Mouse (Mus musculus): ENCODE results near the gene Ecd. TPM values are rescaled to one million over a fixed set of nuclear protein-coding genes. Genes with fewer than 3 reads are reported as not detected.

Gene Ecd
- polyA plus RNA-seq, 1 experiment from 2014 or later = 13.5 TPM

- peaks cover 16% of the 10 kb centered on the region for H3K36me3 ChIP-seq (ENCODE audit: control insufficient read depth, insufficient read depth)
- peak; percentile 64 for ATAC-seq
- peak within 1 kb of the TSS; percentile 86 for H3K4me2 ChIP-seq (replicated peaks; ENCODE audit: low read depth)
- WGBS = under 1% methylated on average over 58 of the region's 59 CpGs
- no peak for TF ChIP-seq CTCF (IDR thresholded peaks at IDR 0.05; ENCODE audit: low read depth)
- H3K27me3 ChIP-seq (replicated peaks; ENCODE audit: control insufficient read depth, insufficient read depth, low read length) = no peaks in the 10 kb centered on the region
- H3K9me3 ChIP-seq (ENCODE audit: control insufficient read depth) = no peaks in the 10 kb centered on the region
- peak within 1 kb of the TSS; percentile 68 for H3K27ac ChIP-seq (ENCODE audit: low read depth, low read length)
- H3K9ac ChIP-seq (ENCODE audit: low read depth, low read length) = peak within 1 kb of the TSS; percentile 58
- H3K4me1 ChIP-seq (replicated peaks; ENCODE audit: control insufficient read depth, insufficient read depth, low read length) = no peaks in the 10 kb centered on the region
- peak within 1 kb of the TSS; percentile 75 for H3K4me3 ChIP-seq (ENCODE audit: low read depth, low read length)
These were observed 40.7 kb upstream of the Ecd start, which contains the start of gene Dnajc9 for GRCm38 (mm10) chr14:20388441-20389129. Gene Dnajc9 (minus strand): TSS chr14:20388910.

DNA sequence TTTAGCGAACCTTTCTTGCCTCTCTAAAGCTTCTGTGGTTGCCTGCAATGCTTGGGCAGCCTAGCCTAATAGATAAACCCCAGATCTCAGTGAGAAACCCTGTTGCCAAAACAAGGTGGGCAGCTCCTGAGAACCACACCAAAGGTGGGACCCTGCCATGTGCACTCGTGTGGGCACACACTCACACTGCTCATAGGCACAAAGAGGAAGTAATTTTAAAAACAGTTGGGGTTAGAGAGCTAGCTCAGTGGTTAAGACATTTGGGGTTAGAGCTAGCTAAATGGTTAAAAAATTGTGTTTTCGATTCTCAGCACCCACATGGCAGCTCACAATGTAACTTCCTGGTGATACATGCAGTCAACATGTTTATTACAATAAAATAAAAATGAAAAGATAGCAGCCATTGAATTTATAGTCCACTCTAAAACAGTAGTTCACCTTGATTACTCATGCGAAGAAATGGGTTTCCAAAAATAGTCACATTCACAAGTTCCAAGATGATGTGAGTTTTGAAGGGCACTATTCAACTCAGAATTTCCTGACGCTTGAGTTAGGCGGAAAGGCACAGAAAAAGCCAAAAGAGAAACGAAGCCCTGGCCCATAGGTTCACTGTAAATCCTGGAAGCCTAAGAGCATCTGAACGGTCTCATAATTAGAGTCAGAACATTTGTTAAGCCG, 32.0 kb upstream of the Ecd start:
- H3K9me3 ChIP-seq (ENCODE audit: control insufficient read depth) = no peaks in the 10 kb centered on the region
- peaks cover 39% of the 10 kb centered on the region for H3K36me3 ChIP-seq (ENCODE audit: control insufficient read depth, insufficient read depth)
- H3K9ac ChIP-seq (ENCODE audit: low read depth, low read length) = no peak overlapping the region
- WGBS = 90% methylated on average over 9 of the region's 9 CpGs
- no peak overlapping the region for H3K27ac ChIP-seq (ENCODE audit: low read depth, low read length)
- no peak for TF ChIP-seq CTCF (IDR thresholded peaks at IDR 0.05; ENCODE audit: low read depth)
- H3K27me3 ChIP-seq (replicated peaks; ENCODE audit: control insufficient read depth, insufficient read depth, low read length) = no peaks in the 10 kb centered on the region
- no peak for ATAC-seq
- H3K4me2 ChIP-seq (replicated peaks; ENCODE audit: low read depth) = no peak overlapping the region
- H3K4me3 ChIP-seq (ENCODE audit: low read depth, low read length) = no peak overlapping the region
- no peaks in the 10 kb centered on the region for H3K4me1 ChIP-seq (replicated peaks; ENCODE audit: control insufficient read depth, insufficient read depth, low read length)

DNA sequence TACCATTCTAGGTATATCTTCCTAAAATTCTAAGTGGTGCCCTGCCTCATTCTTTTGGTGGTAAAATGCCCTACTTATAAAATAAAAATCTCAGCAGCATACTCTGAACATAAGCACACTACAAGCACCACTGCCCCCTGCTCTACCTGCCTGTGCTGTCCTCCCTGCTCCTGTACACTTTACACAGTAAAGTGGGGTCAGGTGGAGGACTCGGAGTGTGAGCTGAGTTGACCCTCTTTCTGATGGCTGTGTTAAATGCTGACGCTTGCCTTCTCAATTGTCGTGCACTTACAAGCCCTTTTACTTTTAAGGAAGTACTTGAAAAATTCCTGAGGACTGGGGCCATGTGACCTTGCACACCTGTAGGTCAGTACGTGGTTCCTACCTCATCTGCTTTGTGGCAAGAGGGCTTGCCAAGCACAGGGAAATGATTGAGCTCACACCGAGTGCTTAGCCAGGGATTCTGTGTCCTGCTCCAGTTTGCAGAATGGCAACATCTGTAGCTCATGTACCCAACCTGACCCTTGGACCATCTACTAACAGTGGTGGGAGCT, 31.2 kb upstream of the Ecd start:
- Histone ChIP-seq H3K36me3 (ENCODE audit: control insufficient read depth, insufficient read depth) (peaks cover 39% of the 10 kb centered on the region), H3K9ac (ENCODE audit: low read depth, low read length) (no peak overlapping the region), H3K9me3 (ENCODE audit: control insufficient read depth) (no peaks in the 10 kb centered on the region), H3K4me1 (replicated peaks; ENCODE audit: control insufficient read depth, insufficient read depth, low read length) (no peaks in the 10 kb centered on the region), H3K4me3 (ENCODE audit: low read depth, low read length) (no peak overlapping the region), H3K27ac (ENCODE audit: low read depth, low read length) (no peak overlapping the region), H3K4me2 (replicated peaks; ENCODE audit: low read depth) (0 out of 2 replicates have a peak overlapping the region, but pooled peaks have one; percentile 3), H3K27me3 (replicated peaks; ENCODE audit: control insufficient read depth, insufficient read depth, low read length) (no peaks in the 10 kb centered on the region)
- 47% methylated on average over 5 of the region's 5 CpGs for WGBS
- no peak for TF ChIP-seq CTCF (IDR thresholded peaks at IDR 0.05; ENCODE audit: low read depth)
- ATAC-seq = peak; percentile 37; the same call in 1 of the 2 replicates

DNA sequence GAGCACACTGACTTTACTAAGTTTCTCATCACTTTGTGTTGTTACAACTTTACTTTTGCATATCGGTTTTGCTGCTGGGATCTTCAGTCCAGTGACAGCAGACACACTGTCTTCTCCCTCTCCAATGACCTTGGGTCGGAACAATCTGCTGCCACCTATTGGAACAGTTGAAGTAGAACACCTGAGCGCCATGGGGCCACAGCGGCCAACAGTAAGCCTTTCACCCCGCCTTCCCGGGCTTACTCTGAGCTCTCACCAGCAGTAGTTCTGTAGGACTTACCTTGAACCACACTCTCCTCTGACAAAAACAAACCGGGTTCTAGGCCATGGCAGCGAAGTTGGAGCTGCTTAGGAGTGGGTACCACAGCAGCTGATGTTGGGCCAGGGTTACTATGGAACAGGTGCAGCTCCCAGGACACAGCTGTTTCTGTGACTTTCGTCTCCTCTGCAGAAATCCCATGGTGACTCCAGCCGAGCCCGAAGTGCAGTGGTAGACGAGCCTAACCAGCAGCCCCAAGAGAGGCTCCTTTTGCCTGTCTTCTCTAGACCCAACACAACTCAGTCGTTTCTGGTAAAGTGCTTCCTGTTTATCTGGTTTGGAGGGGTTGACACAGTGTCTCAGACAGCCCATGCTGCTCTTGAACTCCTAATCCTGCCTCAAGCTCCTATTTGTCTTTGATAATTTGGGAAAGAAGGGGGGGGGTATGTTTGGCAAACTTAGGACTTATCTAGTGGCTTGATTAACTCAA, 30.6 kb upstream of the Ecd start:
- Histone ChIP-seq H3K4me2 (replicated peaks; ENCODE audit: low read depth) (peak overlapping the region; percentile 51), H3K27me3 (replicated peaks; ENCODE audit: control insufficient read depth, insufficient read depth, low read length) (no peaks in the 10 kb centered on the region), H3K36me3 (ENCODE audit: control insufficient read depth, insufficient read depth) (peaks cover 38% of the 10 kb centered on the region), H3K27ac (ENCODE audit: low read depth, low read length) (no peak overlapping the region), H3K4me1 (replicated peaks; ENCODE audit: control insufficient read depth, insufficient read depth, low read length) (no peaks in the 10 kb centered on the region), H3K4me3 (ENCODE audit: low read depth, low read length) (no peak overlapping the region), H3K9ac (ENCODE audit: low read depth, low read length) (no peak overlapping the region), H3K9me3 (ENCODE audit: control insufficient read depth) (no peaks in the 10 kb centered on the region)
- 27% methylated on average over 13 of the region's 13 CpGs for WGBS
- peak; percentile 81 for TF ChIP-seq CTCF (IDR thresholded peaks at IDR 0.05; ENCODE audit: low read depth)
- peak; percentile 79 for ATAC-seq

DNA sequence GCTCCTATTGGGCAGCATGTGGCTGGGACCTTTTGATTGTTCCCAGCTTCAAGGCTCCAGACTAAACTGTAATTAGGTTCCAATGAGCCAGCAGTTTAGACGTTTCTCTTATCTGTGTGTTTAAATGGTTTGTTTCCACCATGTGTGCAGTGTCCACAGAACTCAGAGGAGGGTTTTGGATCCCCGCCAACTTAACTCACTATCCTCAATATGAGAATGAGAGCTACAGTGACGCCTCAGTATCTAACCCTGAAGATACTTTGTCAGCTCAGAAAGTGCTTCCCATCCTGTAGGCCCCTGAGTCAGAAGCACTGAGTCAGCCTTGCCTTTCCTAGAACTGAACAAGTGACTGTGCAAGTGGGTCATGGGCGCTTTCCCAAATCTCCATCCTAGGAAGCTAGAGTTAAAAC, 29.2 kb upstream of the Ecd start:
- H3K4me1 ChIP-seq (replicated peaks; ENCODE audit: control insufficient read depth, insufficient read depth, low read length) = no peaks in the 10 kb centered on the region

GRCm38 (mm10) chr14:20371854-20372253, 23.9 kb upstream of the Ecd start:
- Histone ChIP-seq H3K27me3 (replicated peaks; ENCODE audit: control insufficient read depth, insufficient read depth, low read length) (no peaks in the 10 kb centered on the region), H3K4me3 (ENCODE audit: low read depth, low read length) (no peak overlapping the region), H3K9ac (ENCODE audit: low read depth, low read length) (no peak overlapping the region), H3K4me2 (replicated peaks; ENCODE audit: low read depth) (no peak overlapping the region), H3K27ac (ENCODE audit: low read depth, low read length) (no peak overlapping the region), H3K36me3 (ENCODE audit: control insufficient read depth, insufficient read depth) (peaks cover 25% of the 10 kb centered on the region), H3K9me3 (ENCODE audit: control insufficient read depth) (no peaks in the 10 kb centered on the region), H3K4me1 (replicated peaks; ENCODE audit: control insufficient read depth, insufficient read depth, low read length) (no peaks in the 10 kb centered on the region)
- 77% methylated on average over 1 of the region's 1 CpGs for WGBS
- no peak for ATAC-seq
- TF ChIP-seq CTCF (IDR thresholded peaks at IDR 0.05; ENCODE audit: low read depth) = no peak

More for the DNA sequence above, 29.2 kb upstream of the Ecd start:
- Histone ChIP-seq H3K9me3 (ENCODE audit: control insufficient read depth) (no peaks in the 10 kb centered on the region), H3K27me3 (replicated peaks; ENCODE audit: control insufficient read depth, insufficient read depth, low read length) (no peaks in the 10 kb centered on the region), H3K36me3 (ENCODE audit: control insufficient read depth, insufficient read depth) (peaks cover 27% of the 10 kb centered on the region), H3K27ac (ENCODE audit: low read depth, low read length) (no peak overlapping the region), H3K4me2 (replicated peaks; ENCODE audit: low read depth) (no peak overlapping the region), H3K9ac (ENCODE audit: low read depth, low read length) (no peak overlapping the region), H3K4me3 (ENCODE audit: low read depth, low read length) (no peak overlapping the region)
- TF ChIP-seq CTCF (IDR thresholded peaks at IDR 0.05; ENCODE audit: low read depth) = no peak
- no peak for ATAC-seq
- WGBS = 54% methylated on average over 4 of the region's 4 CpGs
